Mouse (Mus musculus) liver, postnatal 0 days (tissue): ENCODE results near the gene Coq8a. TPM values are rescaled to one million over a fixed set of nuclear protein-coding genes. Genes with fewer than 3 reads are reported as not detected.

ENCODE experiments used
- ATAC-seq: fragments of 200-750 bp; cut with Nextera tagmentation; 2 replicates; pipeline ENCODE4 v1.8.0; 2017; ENCODE audit warnings: mild to moderate bottlenecking, moderate library complexity
- DNase-seq: peaks from one replicate; pipeline ENCODE4 v3.0.0-alpha.2; 2016
- H3K27ac ChIP-seq: fragments of 300-500 bp; sonication (generic); 2 replicates; pipeline ENCODE4 v1.5.1; 2014; ENCODE audit warnings: antibody characterized with exemption, moderate library complexity, mild to moderate bottlenecking, low read depth
- H3K27me3 ChIP-seq: fragments of 300-500 bp; sonication (generic); 2 replicates; pipeline ENCODE4 v1.6.1; 2014; ENCODE audit warnings: low read length, control low read depth, mixed read lengths; ENCODE audit not compliant: insufficient read depth
- H3K36me3 ChIP-seq: fragments of 300-500 bp; sonication (generic); replicated peaks from 2 replicates; pipeline ENCODE4 v1.6.1; 2014; ENCODE audit warnings: mild to moderate bottlenecking, control low read depth, low read length, moderate library complexity, mixed read lengths; ENCODE audit not compliant: insufficient read depth
- H3K4me1 ChIP-seq: fragments of 300-500 bp; sonication (generic); 2 replicates; pipeline ENCODE4 v1.6.1; 2014; ENCODE audit warnings: antibody characterized with exemption, mild to moderate bottlenecking, control low read depth; ENCODE audit not compliant: insufficient read depth
- H3K4me2 ChIP-seq: fragments of 300-500 bp; sonication (generic); 2 replicates; pipeline ENCODE4 v1.6.1; 2014; ENCODE audit warnings: low read depth, mild to moderate bottlenecking, low read length, moderate library complexity, mixed read lengths
- H3K4me3 ChIP-seq: fragments of 300-500 bp; sonication (generic); 2 replicates; pipeline ENCODE4 v1.5.1; 2014; ENCODE audit warnings: low read depth, low read length
- H3K9ac ChIP-seq: fragments of 300-500 bp; sonication (generic); replicated peaks from 2 replicates; pipeline ENCODE4 v1.6.1; 2014; ENCODE audit warnings: mild to moderate bottlenecking, moderate library complexity
- H3K9me3 ChIP-seq: fragments of 300-500 bp; sonication (generic); 2 replicates; pipeline ENCODE4 v1.6.1; 2016; ENCODE audit warnings: mild to moderate bottlenecking, control low read depth, low read length, mixed read lengths
- CTCF ChIP-seq: sonication (generic); IDR thresholded peaks from 2 replicates; pipeline ENCODE4 v1.5.1; 2016; ENCODE audit warnings: antibody characterized with exemption, low read depth
- EP300 ChIP-seq: IDR thresholded peaks from 2 replicates; pipeline ENCODE4 v1.6.1; 2016; ENCODE audit warnings: antibody characterized with exemption, low read depth, mild to moderate bottlenecking
- WGBS: fragments of 180-500 bp; shearing (Covaris S2); extraction: QIAGEN DNeasy Blood & Tissue Kit; methylation state at CpG from one replicate; pipeline ENCODE4 v1.1.7; 2014; ENCODE audit not compliant: insufficient replicate concordance; 5-methylcytosine and 5-hydroxymethylcytosine counted together
- polyA plus RNA-seq: library from polyadenylated mRNA; unstranded; fragments of >200 nt; fragmentation: Nextera tagmentation; extraction: Ambion mirVana; gene quantifications from 2 replicates; pipeline ENCODE4 v1.2.1, GENCODE M21; 2015

The Coq8a gene
- polyA plus RNA-seq, 1 experiment from 2014 or later = 36.6 TPM

DNA sequence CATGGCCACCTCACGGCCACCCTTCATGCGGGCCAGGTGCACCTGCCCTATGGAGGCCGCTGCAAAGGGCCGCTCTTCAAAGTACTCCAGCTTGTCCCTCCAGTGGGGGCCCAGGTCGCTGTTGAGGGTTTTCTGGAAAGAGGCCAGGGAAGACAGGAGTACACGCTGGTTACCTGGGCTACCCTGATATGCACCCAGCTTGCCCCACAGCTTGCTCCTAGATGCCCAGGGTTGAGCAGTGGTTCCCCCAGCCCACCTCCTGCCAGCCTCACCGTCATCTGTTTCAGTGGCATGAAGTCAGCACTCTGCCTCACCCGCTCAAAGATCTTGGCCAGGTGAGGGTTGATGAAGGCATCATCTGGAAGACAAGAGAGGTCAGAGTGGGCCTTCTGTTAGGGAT lies 29.3 kb downstream of the Coq8a start:
- no peak overlapping the region for H3K4me3 ChIP-seq
- no peak overlapping the region for H3K4me2 ChIP-seq
- peaks cover 15% of the 10 kb centered on the region; the same call in 1 of the 2 replicates for H3K36me3 ChIP-seq
- DNase-seq = no peak
- ATAC-seq = no peak
- 90% methylated on average over 8 of the region's 8 CpGs for WGBS
- no peak overlapping the region for H3K27ac ChIP-seq
- H3K27me3 ChIP-seq = no peaks in the 10 kb centered on the region
- H3K9me3 ChIP-seq = no peaks in the 10 kb centered on the region
- no peaks in the 10 kb centered on the region for H3K4me1 ChIP-seq
- TF ChIP-seq EP300 (no peak), CTCF (no peak)
- H3K9ac ChIP-seq = no peak overlapping the region

GRCm38 (mm10) chr1:180169161-180169560 lies 30.2 kb downstream of the Coq8a start:
- Histone ChIP-seq H3K9me3 (no peaks in the 10 kb centered on the region), H3K9ac (no peak overlapping the region), H3K4me3 (no peak overlapping the region), H3K4me1 (no peaks in the 10 kb centered on the region), H3K4me2 (no peak overlapping the region), H3K36me3 (peaks cover 15% of the 10 kb centered on the region; the same call in 1 of the 2 replicates), H3K27ac (no peak overlapping the region), H3K27me3 (no peaks in the 10 kb centered on the region)
- DNase-seq = no peak
- WGBS = 86% methylated on average over 7 of the region's 7 CpGs
- TF ChIP-seq EP300 = no peak
- no peak for TF ChIP-seq CTCF
- ATAC-seq = no peak

- no peak for ATAC-seq
- Histone ChIP-seq H3K27me3 (no peaks in the 10 kb centered on the region), H3K4me2 (no peak overlapping the region), H3K9me3 (no peaks in the 10 kb centered on the region), H3K4me3 (no peak overlapping the region), H3K4me1 (no peaks in the 10 kb centered on the region), H3K36me3 (peaks cover 15% of the 10 kb centered on the region; the same call in 1 of the 2 replicates), H3K9ac (no peak overlapping the region), H3K27ac (no peak overlapping the region)
- no peak for TF ChIP-seq EP300
- TF ChIP-seq CTCF = no peak
- no peak for DNase-seq
- WGBS = 88% methylated on average over 6 of the region's 6 CpGs
Measured at GRCm38 (mm10) chr1:180168294-180168693, 31.1 kb downstream of the Coq8a start.

- TF ChIP-seq EP300 = no peak
- peak; percentile 28 for TF ChIP-seq CTCF
- Histone ChIP-seq H3K4me1 (no peaks in the 10 kb centered on the region), H3K4me3 (no peak overlapping the region), H3K9me3 (no peaks in the 10 kb centered on the region), H3K36me3 (peaks cover 15% of the 10 kb centered on the region; the same call in 1 of the 2 replicates), H3K9ac (no peak overlapping the region), H3K27ac (no peak overlapping the region), H3K4me2 (no peak overlapping the region), H3K27me3 (no peaks in the 10 kb centered on the region)
- DNase-seq (no peak), ATAC-seq (no peak)
- 93% methylated on average over 5 of the region's 5 CpGs for WGBS
Measured at GRCm38 (mm10) chr1:180166533-180166932, 32.9 kb downstream of the Coq8a start.

DNA sequence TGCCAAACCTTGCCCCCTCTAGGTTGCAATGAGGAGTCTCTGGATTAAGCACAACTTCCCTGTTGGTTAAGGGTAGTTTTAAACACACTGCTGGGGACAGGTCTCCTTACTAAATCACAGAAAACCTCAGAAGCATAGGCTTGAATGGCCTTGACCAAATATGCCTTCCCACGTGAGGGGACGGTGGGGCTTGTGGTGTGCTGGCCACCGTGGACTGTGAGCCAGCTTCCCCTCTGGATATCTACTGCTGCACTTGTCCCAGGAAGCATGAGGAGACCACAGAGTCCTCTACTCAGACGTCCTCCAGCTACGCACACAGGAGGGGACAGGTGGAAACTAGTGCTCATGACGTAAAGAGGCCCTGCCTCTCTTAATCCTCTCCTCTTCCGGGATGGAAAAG lies 36.4 kb downstream of the Coq8a start:
- TF ChIP-seq EP300 (no peak), CTCF (no peak)
- WGBS = 81% methylated on average over 7 of the region's 7 CpGs
- peaks cover 11% of the 10 kb centered on the region; the same call in 1 of the 2 replicates for H3K36me3 ChIP-seq
- H3K9me3 ChIP-seq = no peaks in the 10 kb centered on the region
- H3K9ac ChIP-seq = no peak overlapping the region
- no peak overlapping the region for H3K4me2 ChIP-seq
- H3K27me3 ChIP-seq = no peaks in the 10 kb centered on the region
- DNase-seq (no peak), ATAC-seq (no peak)
- H3K27ac ChIP-seq = no peak overlapping the region
- H3K4me3 ChIP-seq = no peak overlapping the region
- no peaks in the 10 kb centered on the region for H3K4me1 ChIP-seq

GRCm38 (mm10) chr1:180161566-180162355 lies 37.6 kb downstream of the Coq8a start:
- WGBS = 90% methylated on average over 20 of the region's 20 CpGs
- Histone ChIP-seq H3K4me1 (no peaks in the 10 kb centered on the region), H3K36me3 (peaks cover 2% of the 10 kb centered on the region; the same call in 1 of the 2 replicates), H3K27ac (no peak overlapping the region), H3K4me3 (no peak overlapping the region), H3K9ac (no peak overlapping the region), H3K27me3 (no peaks in the 10 kb centered on the region), H3K4me2 (no peak overlapping the region), H3K9me3 (no peaks in the 10 kb centered on the region)
- ATAC-seq (no peak), DNase-seq (no peak)
- TF ChIP-seq EP300 = no peak
- TF ChIP-seq CTCF = no peak
